Mouse (Mus musculus): Measurements from ENCODE around the gene Myoc. TPM values are rescaled to one million over a fixed set of nuclear protein-coding genes. Genes with fewer than 3 reads are reported as not detected.
"Not testable (repeated sequence)": the region's sequence is repeated elsewhere in the genome, so short reads cannot be mapped to it uniquely, and the experiment has no call there.

Myoc gene
- polyA plus RNA-seq, 1 experiment, result 0.99 TPM

GRCm38 (mm10) chr1:162609633-162610250, 29.2 kb upstream of the Myoc start:
- Histone ChIP-seq H3K4me3 (ENCODE audit: control insufficient read depth, low read depth, low read length) (no peak overlapping the region), H3K4me1 (ENCODE audit: control insufficient read depth, insufficient read depth, low read length) (no peaks in the 10 kb centered on the region), H3K36me3 (ENCODE audit: control insufficient read depth, insufficient read depth, low read length) (no peaks in the 10 kb centered on the region), H3K27me3 (ENCODE audit: control insufficient read depth, insufficient read depth, low read length) (no peaks in the 10 kb centered on the region), H3K27ac (ENCODE audit: control insufficient read depth, insufficient read depth, low read depth, low read length) (no peak overlapping the region)
- TF ChIP-seq CTCF (IDR thresholded peaks at IDR 0.05; ENCODE audit: control insufficient read depth, insufficient read depth, insufficient replicate concordance, low read depth, low read length) (no peak), POLR2A (IDR thresholded peaks at IDR 0.05; ENCODE audit: control insufficient read depth, low read depth, low read length) (no peak)

- H3K36me3 ChIP-seq (ENCODE audit: control insufficient read depth, insufficient read depth, low read length), result no peaks in the 10 kb centered on the region
Observed at GRCm38 (mm10) chr1:162611191-162611590, 27.8 kb upstream of the Myoc start.

GRCm38 (mm10) chr1:162615511-162615910, 23.4 kb upstream of the Myoc start:
- Histone ChIP-seq H3K27me3 (ENCODE audit: control insufficient read depth, insufficient read depth, low read length) (no peaks in the 10 kb centered on the region), H3K4me3 (ENCODE audit: control insufficient read depth, low read depth, low read length) (no peak overlapping the region), H3K36me3 (ENCODE audit: control insufficient read depth, insufficient read depth, low read length) (no peaks in the 10 kb centered on the region), H3K27ac (ENCODE audit: control insufficient read depth, insufficient read depth, low read depth, low read length) (no peak overlapping the region), H3K4me1 (ENCODE audit: control insufficient read depth, insufficient read depth, low read length) (no peaks in the 10 kb centered on the region)
- TF ChIP-seq CTCF (IDR thresholded peaks at IDR 0.05; ENCODE audit: control insufficient read depth, insufficient read depth, insufficient replicate concordance, low read depth, low read length) (no peak), POLR2A (IDR thresholded peaks at IDR 0.05; ENCODE audit: control insufficient read depth, low read depth, low read length) (no peak)

More at GRCm38 (mm10) chr1:162611191-162611590, 27.8 kb upstream of the Myoc start:
- no peak for TF ChIP-seq POLR2A (IDR thresholded peaks at IDR 0.05; ENCODE audit: control insufficient read depth, low read depth, low read length)
- TF ChIP-seq CTCF (IDR thresholded peaks at IDR 0.05; ENCODE audit: control insufficient read depth, insufficient read depth, insufficient replicate concordance, low read depth, low read length), result no peak
- Histone ChIP-seq H3K27me3 (ENCODE audit: control insufficient read depth, insufficient read depth, low read length) (no peaks in the 10 kb centered on the region), H3K4me3 (ENCODE audit: control insufficient read depth, low read depth, low read length) (no peak overlapping the region), H3K4me1 (ENCODE audit: control insufficient read depth, insufficient read depth, low read length) (no peaks in the 10 kb centered on the region), H3K27ac (ENCODE audit: control insufficient read depth, insufficient read depth, low read depth, low read length) (no peak overlapping the region)

GRCm38 (mm10) chr1:162620487-162620886, 18.5 kb upstream of the Myoc start:
- Histone ChIP-seq H3K4me1 (ENCODE audit: control insufficient read depth, insufficient read depth, low read length) (peaks cover 2% of the 10 kb centered on the region; the same call in 1 of the 2 replicates), H3K4me3 (ENCODE audit: control insufficient read depth, low read depth, low read length) (no peak overlapping the region), H3K27me3 (ENCODE audit: control insufficient read depth, insufficient read depth, low read length) (no peaks in the 10 kb centered on the region), H3K27ac (ENCODE audit: control insufficient read depth, insufficient read depth, low read depth, low read length) (no peak overlapping the region), H3K36me3 (ENCODE audit: control insufficient read depth, insufficient read depth, low read length) (no peaks in the 10 kb centered on the region)
- TF ChIP-seq POLR2A (IDR thresholded peaks at IDR 0.05; ENCODE audit: control insufficient read depth, low read depth, low read length), result no peak
- TF ChIP-seq CTCF (IDR thresholded peaks at IDR 0.05; ENCODE audit: control insufficient read depth, insufficient read depth, insufficient replicate concordance, low read depth, low read length), result peak; percentile 17; the same call in 1 of the 2 replicates

GRCm38 (mm10) chr1:162623895-162624294, 15.1 kb upstream of the Myoc start:
- H3K4me3 ChIP-seq (ENCODE audit: control insufficient read depth, low read depth, low read length), result no peak overlapping the region
- TF ChIP-seq POLR2A (IDR thresholded peaks at IDR 0.05; ENCODE audit: control insufficient read depth, low read depth, low read length), result no peak
- TF ChIP-seq CTCF (IDR thresholded peaks at IDR 0.05; ENCODE audit: control insufficient read depth, insufficient read depth, insufficient replicate concordance, low read depth, low read length), result no peak
- no peak overlapping the region for H3K27ac ChIP-seq (ENCODE audit: control insufficient read depth, insufficient read depth, low read depth, low read length)
- no peaks in the 10 kb centered on the region for H3K36me3 ChIP-seq (ENCODE audit: control insufficient read depth, insufficient read depth, low read length)
- H3K4me1 ChIP-seq (ENCODE audit: control insufficient read depth, insufficient read depth, low read length), result peaks cover 2% of the 10 kb centered on the region; the same call in 1 of the 2 replicates
- no peaks in the 10 kb centered on the region for H3K27me3 ChIP-seq (ENCODE audit: control insufficient read depth, insufficient read depth, low read length)

- Histone ChIP-seq H3K36me3 (ENCODE audit: control insufficient read depth, insufficient read depth, low read length) (no peaks in the 10 kb centered on the region), H3K4me1 (ENCODE audit: control insufficient read depth, insufficient read depth, low read length) (peaks cover 2% of the 10 kb centered on the region; the same call in 1 of the 2 replicates), H3K27me3 (ENCODE audit: control insufficient read depth, insufficient read depth, low read length) (no peaks in the 10 kb centered on the region), H3K4me3 (ENCODE audit: control insufficient read depth, low read depth, low read length) (no peak overlapping the region), H3K27ac (ENCODE audit: control insufficient read depth, insufficient read depth, low read depth, low read length) (no peak overlapping the region)
- no peak for TF ChIP-seq POLR2A (IDR thresholded peaks at IDR 0.05; ENCODE audit: control insufficient read depth, low read depth, low read length)
- TF ChIP-seq CTCF (IDR thresholded peaks at IDR 0.05; ENCODE audit: control insufficient read depth, insufficient read depth, insufficient replicate concordance, low read depth, low read length), result no peak
Observed at GRCm38 (mm10) chr1:162625229-162625628, 13.7 kb upstream of the Myoc start.

GRCm38 (mm10) chr1:162627821-162628220, 11.1 kb upstream of the Myoc start:
- H3K27me3 ChIP-seq (ENCODE audit: control insufficient read depth, insufficient read depth, low read length); H3K4me3 ChIP-seq (ENCODE audit: control insufficient read depth, low read depth, low read length); H3K27ac ChIP-seq (ENCODE audit: control insufficient read depth, insufficient read depth, low read depth, low read length); H3K36me3 ChIP-seq (ENCODE audit: control insufficient read depth, insufficient read depth, low read length); H3K4me1 ChIP-seq (ENCODE audit: control insufficient read depth, insufficient read depth, low read length): not testable (repeated sequence)

- not testable (repeated sequence) for H3K27ac ChIP-seq (ENCODE audit: control insufficient read depth, insufficient read depth, low read depth, low read length); H3K36me3 ChIP-seq (ENCODE audit: control insufficient read depth, insufficient read depth, low read length); H3K4me3 ChIP-seq (ENCODE audit: control insufficient read depth, low read depth, low read length); H3K27me3 ChIP-seq (ENCODE audit: control insufficient read depth, insufficient read depth, low read length); H3K4me1 ChIP-seq (ENCODE audit: control insufficient read depth, insufficient read depth, low read length)
Observed at GRCm38 (mm10) chr1:162628326-162628725, 10.6 kb upstream of the Myoc start.

- not testable (repeated sequence) for H3K36me3 ChIP-seq (ENCODE audit: control insufficient read depth, insufficient read depth, low read length); H3K4me3 ChIP-seq (ENCODE audit: control insufficient read depth, low read depth, low read length); H3K27ac ChIP-seq (ENCODE audit: control insufficient read depth, insufficient read depth, low read depth, low read length); H3K27me3 ChIP-seq (ENCODE audit: control insufficient read depth, insufficient read depth, low read length); H3K4me1 ChIP-seq (ENCODE audit: control insufficient read depth, insufficient read depth, low read length)
Observed at GRCm38 (mm10) chr1:162635291-162635931, 3.5 kb upstream of the Myoc start.
